Mouse (Mus musculus): Measurements from ENCODE around the gene Tbc1d15. TPM values are rescaled to one million over a fixed set of nuclear protein-coding genes. Genes with fewer than 3 reads are reported as not detected.

Gene Tbc1d15
- polyA plus RNA-seq (2012; rRNA removed): 1.8 and 6.2 TPM in 2 replicates

GRCm38 (mm10) chr10:115251088-115251934 lies at the start of gene Tbc1d15:
TSS of gene Tbc1d15 (minus strand) at chr10:115251467.
- peak within 1 kb of the TSS; percentile 93 for H3K27ac ChIP-seq (ENCODE audit: insufficient read depth, low read depth, low read length)
- TF ChIP-seq CTCF (IDR thresholded peaks at IDR 0.05; ENCODE audit: extremely low read depth, insufficient read length, insufficient replicate concordance, low read depth, low read length) (no peak), POLR2A (IDR thresholded peaks at IDR 0.05; ENCODE audit: low read depth, low read length) (peak; percentile 79; the same call in 1 of the 2 replicates)
- WGBS: under 1% methylated on average over 66 of the region's 67 CpGs

GRCm38 (mm10) chr10:115298683-115299082 lies 47.4 kb upstream of the Tbc1d15 start:
- WGBS: 88% methylated on average over 4 of the region's 4 CpGs
- H3K27ac ChIP-seq (ENCODE audit: insufficient read depth, low read depth, low read length): no peak overlapping the region

More at GRCm38 (mm10) chr10:115251088-115251934, at the start of gene Tbc1d15:
- Histone ChIP-seq H3K4me1 (ENCODE audit: control insufficient read depth, insufficient read depth, insufficient read length, low read length) (peaks cover 10% of the 10 kb centered on the region; the same call in 1 of the 2 replicates), H3K27me3 (ENCODE audit: control insufficient read depth, insufficient read depth, low read length) (no peaks in the 10 kb centered on the region), H3K36me3 (ENCODE audit: control insufficient read depth, insufficient read depth, low read length) (no peaks in the 10 kb centered on the region), H3K4me3 (ENCODE audit: low read depth, low read length) (peak within 1 kb of the TSS; percentile 96)

DNA sequence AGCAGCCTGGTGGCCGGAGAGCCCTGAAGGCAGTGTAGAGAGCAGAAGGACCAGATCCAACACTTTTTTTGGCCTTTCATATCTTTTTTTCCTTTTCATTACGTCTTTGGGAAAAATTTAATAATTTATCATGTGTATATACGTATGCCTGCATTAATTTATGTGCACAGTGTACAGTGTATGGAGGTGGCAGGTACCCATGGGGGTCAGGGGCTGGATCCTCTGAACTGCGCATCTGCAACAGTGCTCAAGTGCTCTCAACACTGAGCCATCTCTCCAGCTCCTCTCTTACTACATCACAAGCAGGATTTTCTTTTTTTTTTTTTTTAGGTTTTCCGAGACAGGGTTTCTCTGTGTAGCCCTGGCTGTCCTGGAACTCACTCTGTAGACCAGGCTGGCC lies 46.3 kb upstream of the Tbc1d15 start:
- WGBS: 92% methylated on average over 5 of the region's 5 CpGs
- TF ChIP-seq POLR2A (IDR thresholded peaks at IDR 0.05; ENCODE audit: low read depth, low read length): no peak
- TF ChIP-seq CTCF (IDR thresholded peaks at IDR 0.05; ENCODE audit: extremely low read depth, insufficient read length, insufficient replicate concordance, low read depth, low read length): no peak
- no peaks in the 10 kb centered on the region for H3K27me3 ChIP-seq (ENCODE audit: control insufficient read depth, insufficient read depth, low read length)
- no peaks in the 10 kb centered on the region for H3K4me1 ChIP-seq (ENCODE audit: control insufficient read depth, insufficient read depth, insufficient read length, low read length)
- H3K27ac ChIP-seq (ENCODE audit: insufficient read depth, low read depth, low read length): no peak overlapping the region
- peaks cover 64% of the 10 kb centered on the region for H3K36me3 ChIP-seq (ENCODE audit: control insufficient read depth, insufficient read depth, low read length)
- H3K4me3 ChIP-seq (ENCODE audit: low read depth, low read length): no peak overlapping the region

More at GRCm38 (mm10) chr10:115298683-115299082, 47.4 kb upstream of the Tbc1d15 start:
- peaks cover 61% of the 10 kb centered on the region for H3K36me3 ChIP-seq (ENCODE audit: control insufficient read depth, insufficient read depth, low read length)
- no peak for TF ChIP-seq POLR2A (IDR thresholded peaks at IDR 0.05; ENCODE audit: low read depth, low read length)
- TF ChIP-seq CTCF (IDR thresholded peaks at IDR 0.05; ENCODE audit: extremely low read depth, insufficient read length, insufficient replicate concordance, low read depth, low read length): no peak
- H3K27me3 ChIP-seq (ENCODE audit: control insufficient read depth, insufficient read depth, low read length): no peaks in the 10 kb centered on the region
- H3K4me1 ChIP-seq (ENCODE audit: control insufficient read depth, insufficient read depth, insufficient read length, low read length): no peaks in the 10 kb centered on the region
- no peak overlapping the region for H3K4me3 ChIP-seq (ENCODE audit: low read depth, low read length)

GRCm38 (mm10) chr10:115296401-115296935 lies 45.2 kb upstream of the Tbc1d15 start:
- Histone ChIP-seq H3K4me1 (ENCODE audit: control insufficient read depth, insufficient read depth, insufficient read length, low read length) (no peaks in the 10 kb centered on the region), H3K4me3 (ENCODE audit: low read depth, low read length) (no peak overlapping the region), H3K27me3 (ENCODE audit: control insufficient read depth, insufficient read depth, low read length) (no peaks in the 10 kb centered on the region), H3K36me3 (ENCODE audit: control insufficient read depth, insufficient read depth, low read length) (peaks cover 67% of the 10 kb centered on the region), H3K27ac (ENCODE audit: insufficient read depth, low read depth, low read length) (no peak overlapping the region)
- peak; percentile 20; the same call in 1 of the 2 replicates for TF ChIP-seq CTCF (IDR thresholded peaks at IDR 0.05; ENCODE audit: extremely low read depth, insufficient read length, insufficient replicate concordance, low read depth, low read length)
- TF ChIP-seq POLR2A (IDR thresholded peaks at IDR 0.05; ENCODE audit: low read depth, low read length): no peak
- WGBS: 72% methylated on average over 9 of the region's 9 CpGs

DNA sequence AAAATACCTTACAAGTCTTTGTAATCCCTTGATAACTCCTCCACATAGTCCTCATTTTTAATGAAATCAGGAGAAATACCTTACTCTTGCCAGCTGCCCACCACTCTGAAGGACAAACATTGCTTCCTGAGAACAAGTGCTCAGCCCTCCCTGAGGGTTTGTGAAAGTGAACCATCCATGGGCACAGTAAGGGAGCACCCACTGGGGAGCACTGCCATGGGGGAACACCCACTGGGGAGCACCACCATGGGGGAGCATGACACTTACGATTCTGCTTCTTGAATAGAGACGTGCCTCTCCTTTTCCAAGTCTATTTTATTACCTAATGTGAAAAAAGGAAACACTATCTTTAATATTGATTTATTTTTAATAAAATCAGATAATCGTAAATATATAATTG lies 43.9 kb upstream of the Tbc1d15 start:
- WGBS: 96% methylated on average over 3 of the region's 3 CpGs

DNA sequence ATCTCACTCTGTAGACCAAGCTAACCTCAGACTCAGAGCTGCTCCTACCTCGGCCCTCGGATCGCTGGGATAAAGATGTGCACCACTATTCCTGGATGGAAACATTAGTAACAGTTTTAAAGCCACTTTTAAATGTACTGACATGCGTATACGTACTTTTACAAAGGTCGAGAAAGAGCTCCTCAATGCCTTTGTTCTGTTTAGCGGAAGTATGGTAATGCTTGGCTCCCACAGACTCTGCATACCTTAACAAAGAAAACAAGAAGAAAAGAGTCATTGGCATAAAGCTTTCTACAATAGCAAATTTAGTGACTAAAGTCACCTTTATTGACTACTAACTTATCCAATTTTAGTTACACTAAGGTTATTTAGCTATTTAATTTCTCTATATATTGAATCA lies 43.4 kb upstream of the Tbc1d15 start:
- no peak for TF ChIP-seq POLR2A (IDR thresholded peaks at IDR 0.05; ENCODE audit: low read depth, low read length)
- no peak for TF ChIP-seq CTCF (IDR thresholded peaks at IDR 0.05; ENCODE audit: extremely low read depth, insufficient read length, insufficient replicate concordance, low read depth, low read length)
- Histone ChIP-seq H3K27me3 (ENCODE audit: control insufficient read depth, insufficient read depth, low read length) (no peaks in the 10 kb centered on the region), H3K27ac (ENCODE audit: insufficient read depth, low read depth, low read length) (no peak overlapping the region), H3K4me3 (ENCODE audit: low read depth, low read length) (no peak overlapping the region), H3K36me3 (ENCODE audit: control insufficient read depth, insufficient read depth, low read length) (peaks cover 59% of the 10 kb centered on the region), H3K4me1 (ENCODE audit: control insufficient read depth, insufficient read depth, insufficient read length, low read length) (no peaks in the 10 kb centered on the region)
- 94% methylated on average over 7 of the region's 7 CpGs for WGBS

More for the DNA sequence above, 43.9 kb upstream of the Tbc1d15 start:
- H3K27me3 ChIP-seq (ENCODE audit: control insufficient read depth, insufficient read depth, low read length): no peaks in the 10 kb centered on the region
- no peak overlapping the region for H3K27ac ChIP-seq (ENCODE audit: insufficient read depth, low read depth, low read length)
- no peak overlapping the region for H3K4me3 ChIP-seq (ENCODE audit: low read depth, low read length)
- TF ChIP-seq POLR2A (IDR thresholded peaks at IDR 0.05; ENCODE audit: low read depth, low read length) (no peak), CTCF (IDR thresholded peaks at IDR 0.05; ENCODE audit: extremely low read depth, insufficient read length, insufficient replicate concordance, low read depth, low read length) (no peak)
- no peaks in the 10 kb centered on the region for H3K4me1 ChIP-seq (ENCODE audit: control insufficient read depth, insufficient read depth, insufficient read length, low read length)
- H3K36me3 ChIP-seq (ENCODE audit: control insufficient read depth, insufficient read depth, low read length): peaks cover 61% of the 10 kb centered on the region

GRCm38 (mm10) chr10:115293946-115294345 lies 42.7 kb upstream of the Tbc1d15 start:
- H3K4me3 ChIP-seq (ENCODE audit: low read depth, low read length): no peak overlapping the region
- H3K27ac ChIP-seq (ENCODE audit: insufficient read depth, low read depth, low read length): no peak overlapping the region
- peaks cover 58% of the 10 kb centered on the region for H3K36me3 ChIP-seq (ENCODE audit: control insufficient read depth, insufficient read depth, low read length)
- TF ChIP-seq POLR2A (IDR thresholded peaks at IDR 0.05; ENCODE audit: low read depth, low read length): no peak
- TF ChIP-seq CTCF (IDR thresholded peaks at IDR 0.05; ENCODE audit: extremely low read depth, insufficient read length, insufficient replicate concordance, low read depth, low read length): no peak
- H3K4me1 ChIP-seq (ENCODE audit: control insufficient read depth, insufficient read depth, insufficient read length, low read length): no peaks in the 10 kb centered on the region
- no peaks in the 10 kb centered on the region for H3K27me3 ChIP-seq (ENCODE audit: control insufficient read depth, insufficient read depth, low read length)
- WGBS: 91% methylated on average over 7 of the region's 7 CpGs
